Mouse (Mus musculus) kidney, adult 2 months (tissue): ENCODE measurements around the gene Mroh3.

ENCODE experiments used
- CTCF ChIP-seq: fragments of 200-500 bp; conservative IDR thresholded peaks from 2 replicates; pipeline ENCODE4 v1.5.1; 2011; ENCODE audit warnings: low read depth, mild to moderate bottlenecking, control low read depth, low read length, moderate library complexity, mixed read lengths; ENCODE audit not compliant: insufficient read depth, insufficient read length
- POLR2A ChIP-seq: fragments of 200-500 bp; IDR thresholded peaks from one replicate; pipeline ENCODE4 v1.6.1; 2011; ENCODE audit warnings: low read depth, low read length, control low read depth

DNA sequence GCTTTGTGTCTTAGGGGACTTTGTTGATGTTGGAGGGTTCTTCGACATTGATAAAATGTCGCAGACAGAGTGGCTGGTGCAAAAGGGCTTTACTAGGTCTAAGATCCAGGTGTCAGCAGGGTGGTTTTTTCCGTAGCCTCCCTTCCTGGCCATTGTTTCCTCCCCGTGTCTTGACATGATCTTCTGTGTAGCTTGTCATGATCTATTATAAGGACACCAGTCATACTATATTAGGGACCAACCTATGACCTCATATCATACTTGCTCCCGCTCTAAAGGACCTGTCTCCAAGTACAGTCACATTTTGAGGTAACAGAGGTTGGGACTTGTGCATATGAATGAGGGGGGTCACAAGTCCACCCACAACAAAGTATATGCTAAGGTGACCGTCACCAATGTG lies 51.7 kb downstream of the Mroh3 start:
- TF ChIP-seq CTCF (no peak), POLR2A (no peak)
